Mouse (Mus musculus) C2C12 (cell line): ENCODE measurements at regions not wholly inside any gene's neighbourhood (a gene's known extent, or its start where the extent isn't known, plus 50 kb on each side); places are given as distances from the start of the nearest gene placed in this dataset.

Experiments
- H3K27me3 ChIP-seq: one replicate; pipeline ENCODE4 v1.6.1; 2011; ENCODE audit not compliant: control insufficient read depth, insufficient read depth, insufficient read length
- H3K36me3 ChIP-seq: one replicate; pipeline ENCODE4 v1.6.1; 2011; ENCODE audit not compliant: control insufficient read depth, insufficient read depth
- H3K4me3 ChIP-seq: one replicate; pipeline ENCODE4 v1.5.1; 2011; ENCODE audit warnings: mild to moderate bottlenecking, control low read depth; ENCODE audit not compliant: poor library complexity, insufficient read depth, severe bottlenecking
- H3K79me2 ChIP-seq: one replicate; pipeline ENCODE4 v1.6.1; 2011; ENCODE audit not compliant: control insufficient read depth, insufficient read depth
- H3K79me3 ChIP-seq: one replicate; pipeline ENCODE4 v1.6.1; 2011; ENCODE audit warnings: low read depth, control low read depth
- H3ac ChIP-seq: one replicate; pipeline ENCODE3; 2011; ENCODE audit warnings: low read depth; ENCODE audit not compliant: control insufficient read depth, insufficient read length
- CEBPB ChIP-seq: IDR thresholded peaks from one replicate; pipeline ENCODE4 v1.6.1; 2011; ENCODE audit warnings: low read depth, mild to moderate bottlenecking, control low read depth, moderate library complexity
- CTCF ChIP-seq: IDR thresholded peaks from one replicate; pipeline ENCODE4 v1.5.1; 2011; ENCODE audit not compliant: control insufficient read depth, insufficient read depth, insufficient read length
- FOSL1 ChIP-seq: IDR thresholded peaks from one replicate; pipeline ENCODE4 v1.8.0; 2011; ENCODE audit warnings: mild to moderate bottlenecking, low read length; ENCODE audit not compliant: poor library complexity, insufficient read depth, severe bottlenecking
- MAX ChIP-seq: IDR thresholded peaks from one replicate; pipeline ENCODE4 v1.6.1; 2011; ENCODE audit warnings: mild to moderate bottlenecking, control low read depth
- MYOD1 ChIP-seq: IDR thresholded peaks from one replicate; pipeline ENCODE4 v1.6.1; 2011; ENCODE audit warnings: low read depth; ENCODE audit not compliant: control insufficient read depth, insufficient read length
- MYOG ChIP-seq: IDR thresholded peaks from one replicate; pipeline ENCODE4 v1.6.1; 2011; ENCODE audit not compliant: control insufficient read depth, insufficient read length; ENCODE audit errors: extremely low read depth
- USF1 ChIP-seq: IDR thresholded peaks from one replicate; pipeline ENCODE4 v1.6.1; 2011; ENCODE audit warnings: low read depth, mild to moderate bottlenecking, control low read depth, moderate library complexity

DNA sequence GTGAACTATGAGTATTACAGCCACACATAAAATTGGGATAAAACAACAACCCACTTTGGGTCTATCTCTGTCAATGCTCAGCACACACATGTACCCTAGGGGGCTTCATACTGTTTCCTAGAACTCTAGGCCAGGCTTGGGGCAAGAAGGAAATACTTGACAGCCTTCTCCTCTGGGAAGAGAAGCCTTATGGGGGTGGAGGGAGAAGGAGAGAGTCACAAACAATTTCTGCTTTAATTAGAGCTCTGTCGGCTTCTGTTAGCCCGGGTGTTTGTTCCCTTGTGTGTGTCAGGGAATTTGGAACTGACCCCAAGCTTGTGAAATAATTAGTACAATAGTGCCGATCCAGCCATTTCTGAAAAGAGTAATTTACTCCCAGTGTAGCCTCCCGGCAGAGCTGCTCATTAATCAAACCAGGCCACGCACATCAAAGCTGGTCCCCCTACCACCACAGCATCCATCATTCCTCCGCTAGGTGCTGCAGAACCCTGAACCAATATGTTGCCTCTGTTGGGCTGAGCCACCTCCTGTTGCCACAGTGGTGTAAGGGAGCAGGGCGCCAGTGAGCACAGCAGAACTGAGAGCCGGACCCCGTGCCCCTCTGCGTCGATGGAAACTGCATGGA is 307.3 kb downstream of the Tmem114 start:
- Histone ChIP-seq H3ac (no peak overlapping the region), H3K4me3 (no peak overlapping the region), H3K79me2 (no peaks in the 10 kb centered on the region), H3K27me3 (no peaks in the 10 kb centered on the region), H3K36me3 (no peaks in the 10 kb centered on the region), H3K79me3 (no peaks in the 10 kb centered on the region)
- TF ChIP-seq USF1 = no peak

DNA sequence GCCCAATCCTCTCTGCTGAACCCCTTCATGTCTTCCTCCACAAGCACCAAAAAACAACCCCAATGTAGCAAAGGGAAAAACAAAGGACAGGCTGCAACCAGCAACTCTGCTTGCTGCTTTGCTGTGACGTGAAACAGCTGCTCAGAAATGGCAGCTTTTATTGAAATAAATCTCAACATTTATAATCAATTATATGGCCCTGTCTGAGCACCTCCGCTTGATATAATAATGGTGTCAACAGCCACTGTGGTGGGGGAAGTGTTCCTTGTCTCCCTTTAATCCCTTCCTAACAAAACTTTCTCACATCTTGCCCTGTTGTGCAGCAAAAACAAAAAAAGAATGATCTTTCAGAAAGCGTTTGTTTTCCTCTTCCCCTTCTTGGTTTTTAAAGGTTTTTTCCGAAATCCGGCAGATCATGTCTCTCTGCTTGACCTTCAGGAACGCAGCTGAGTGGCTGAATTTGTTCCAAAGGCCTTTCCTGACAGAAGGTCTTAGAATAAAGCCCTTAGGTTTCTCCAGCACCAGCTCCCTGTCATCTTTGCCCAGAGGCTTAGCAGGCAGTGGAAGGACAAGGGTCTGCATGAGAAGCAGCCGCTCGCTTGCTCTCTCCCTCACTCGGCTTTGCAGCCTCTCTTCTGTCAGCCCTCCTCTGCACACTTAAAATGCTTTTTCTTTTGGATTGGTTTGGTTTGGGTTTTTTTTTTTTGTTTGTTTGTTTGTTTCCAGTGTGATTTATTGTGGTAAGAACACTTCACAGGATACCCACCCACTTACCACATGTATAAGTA is 313.4 kb downstream of the Tmem114 start:
- H3K79me3 ChIP-seq = no peaks in the 10 kb centered on the region
- no peak overlapping the region for H3K4me3 ChIP-seq
- no peaks in the 10 kb centered on the region for H3K27me3 ChIP-seq
- H3K36me3 ChIP-seq = no peaks in the 10 kb centered on the region
- no peak overlapping the region for H3ac ChIP-seq
- TF ChIP-seq USF1 (no peak), MYOG (no peak), MAX (no peak), MYOD1 (no peak)
- H3K79me2 ChIP-seq = no peaks in the 10 kb centered on the region

DNA sequence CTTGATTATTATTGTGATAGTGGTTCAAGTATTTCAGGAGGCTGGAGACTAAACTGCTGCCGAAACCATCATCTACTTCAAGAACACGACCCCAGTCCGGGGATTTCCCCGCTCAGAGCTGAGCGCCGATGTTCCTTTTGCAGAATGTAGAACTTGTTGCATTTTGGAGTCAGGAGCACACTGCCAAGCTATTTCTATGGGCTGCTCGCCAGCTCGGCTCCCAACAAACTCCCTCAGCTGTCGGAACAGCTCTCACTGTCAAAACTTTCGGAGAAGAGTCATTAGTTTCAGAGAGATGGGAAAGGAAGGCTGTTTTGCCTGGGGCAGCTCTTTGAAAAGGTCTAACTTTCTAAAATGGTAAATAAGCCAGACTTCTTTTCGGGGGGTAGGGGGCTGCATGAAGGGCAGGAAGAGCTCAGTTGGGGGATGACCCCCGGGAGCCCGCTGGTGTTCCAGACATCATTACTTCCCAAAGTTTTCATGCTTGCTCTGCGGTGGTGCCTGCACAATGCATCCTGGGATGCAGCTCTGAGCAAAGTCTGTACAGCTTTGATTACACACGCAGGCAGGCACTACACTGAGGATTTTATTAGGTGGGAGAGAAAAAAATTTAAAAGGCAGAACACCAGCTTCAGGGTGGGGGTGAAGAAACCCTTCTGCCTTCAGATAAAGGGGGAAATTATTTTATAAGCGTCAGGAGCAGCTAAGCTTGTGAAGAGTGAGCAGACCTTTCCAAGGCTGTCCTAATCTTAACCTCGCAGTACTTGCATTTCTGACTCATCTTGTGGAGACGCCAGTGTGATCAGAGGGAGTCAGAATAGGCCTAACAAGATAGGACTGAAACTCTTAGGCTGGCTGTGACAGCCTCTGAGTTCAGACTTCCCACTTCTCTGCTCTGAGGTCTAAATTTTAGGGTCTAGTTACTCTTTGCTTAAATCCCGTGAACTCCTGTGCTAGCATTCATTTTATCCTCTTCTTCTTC is 316.5 kb downstream of the Tmem114 start:
- TF ChIP-seq CEBPB = no peak
- no peak for TF ChIP-seq USF1
- TF ChIP-seq MYOG = no peak
- no peak for TF ChIP-seq MAX
- no peak for TF ChIP-seq FOSL1
- no peak for TF ChIP-seq MYOD1
- no peak for TF ChIP-seq CTCF
- Histone ChIP-seq H3K79me3 (no peaks in the 10 kb centered on the region), H3ac (no peak overlapping the region), H3K4me3 (no peak overlapping the region), H3K27me3 (no peaks in the 10 kb centered on the region), H3K36me3 (no peaks in the 10 kb centered on the region), H3K79me2 (no peaks in the 10 kb centered on the region)

DNA sequence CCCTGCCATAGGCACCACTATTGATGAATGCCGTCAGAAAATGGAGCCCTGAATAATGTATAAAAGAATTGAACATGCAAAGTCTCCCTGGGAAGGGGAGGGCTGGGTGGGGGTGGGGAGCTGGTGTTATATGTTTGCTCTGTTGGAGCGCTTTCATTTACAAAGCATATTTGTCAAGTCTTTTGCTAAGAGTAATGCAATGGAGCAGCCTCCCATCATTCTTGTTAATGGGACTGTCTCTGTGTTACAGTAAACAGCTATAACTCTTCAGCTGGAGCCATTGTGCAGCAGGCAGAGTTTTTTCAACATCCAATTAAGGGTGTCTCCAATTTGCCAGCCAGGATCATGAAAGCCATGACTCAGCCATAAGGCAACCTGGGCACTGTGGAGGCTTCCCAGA is 345.9 kb downstream of the Tmem114 start:
- no peak for TF ChIP-seq MYOG
- no peak for TF ChIP-seq CEBPB
- TF ChIP-seq MYOD1 = no peak
- no peak for TF ChIP-seq CTCF

DNA sequence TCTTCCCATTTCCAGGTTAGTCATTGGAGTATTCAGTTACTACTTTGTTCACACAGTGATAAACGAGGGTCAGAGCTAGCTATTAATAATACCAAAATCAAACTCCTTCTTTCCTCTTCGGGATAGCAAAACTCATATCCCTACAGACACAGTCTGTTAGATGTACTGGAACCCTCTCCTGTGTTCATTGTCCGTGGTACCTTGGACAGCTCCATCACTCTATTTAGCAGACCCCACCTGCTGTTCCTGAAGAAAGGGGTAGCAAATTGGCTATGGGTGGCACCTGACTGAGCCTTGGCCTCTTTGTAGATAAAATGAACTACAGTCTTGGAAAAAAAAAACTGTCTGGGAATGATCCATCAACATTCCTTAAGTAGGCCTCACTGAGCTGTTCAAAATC is 346.5 kb downstream of the Tmem114 start:
- no peak overlapping the region for H3K4me3 ChIP-seq
- TF ChIP-seq MAX (no peak), MYOD1 (no peak), USF1 (no peak), MYOG (no peak), CTCF (no peak), FOSL1 (no peak), CEBPB (no peak)
- no peak overlapping the region for H3ac ChIP-seq
- no peaks in the 10 kb centered on the region for H3K79me3 ChIP-seq
- H3K36me3 ChIP-seq = no peaks in the 10 kb centered on the region
- no peaks in the 10 kb centered on the region for H3K79me2 ChIP-seq
- H3K27me3 ChIP-seq = no peaks in the 10 kb centered on the region

More for the DNA sequence above, 345.9 kb downstream of the Tmem114 start:
- H3ac ChIP-seq = no peak overlapping the region
- H3K27me3 ChIP-seq = no peaks in the 10 kb centered on the region
- H3K4me3 ChIP-seq = no peak overlapping the region
- no peaks in the 10 kb centered on the region for H3K79me3 ChIP-seq
- H3K79me2 ChIP-seq = no peaks in the 10 kb centered on the region
- H3K36me3 ChIP-seq = no peaks in the 10 kb centered on the region

DNA sequence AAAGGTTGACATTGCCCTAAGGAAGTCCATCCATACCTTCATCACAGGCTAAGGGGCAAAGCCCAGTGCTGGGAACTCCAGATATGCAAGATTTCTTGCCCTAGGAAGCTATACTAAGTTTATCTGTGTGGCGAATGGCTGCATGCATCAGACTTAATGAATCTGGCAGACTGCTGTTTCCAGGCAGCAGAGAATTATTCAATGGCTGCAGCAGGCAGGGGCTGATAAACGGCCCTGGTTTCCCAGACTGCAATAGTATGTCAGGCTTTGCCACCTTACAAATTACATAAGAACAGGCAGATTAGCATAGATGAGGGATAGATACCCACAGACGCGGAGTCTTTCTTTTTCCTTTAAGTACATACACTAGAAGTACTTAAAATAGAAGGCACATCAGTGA is 350.2 kb downstream of the Tmem114 start:
- Histone ChIP-seq H3K27me3 (no peaks in the 10 kb centered on the region), H3ac (no peak overlapping the region), H3K36me3 (no peaks in the 10 kb centered on the region), H3K4me3 (no peak overlapping the region), H3K79me3 (no peaks in the 10 kb centered on the region), H3K79me2 (no peaks in the 10 kb centered on the region)
- no peak for TF ChIP-seq MYOG
- TF ChIP-seq CTCF = no peak
- TF ChIP-seq MAX = no peak
- TF ChIP-seq USF1 = no peak
- TF ChIP-seq FOSL1 = no peak
- TF ChIP-seq CEBPB = no peak
- no peak for TF ChIP-seq MYOD1
